8 mouse cellular contexts compared by ENCODE assay signal in genomic region chr19:36918441-36919301, GRCm38 (mm10). TPM values are rescaled to one million over a fixed set of nuclear protein-coding genes. Genes with fewer than 3 reads are reported as not detected.
DNase-seq lines count a peak whose midpoint lies in the region; ATAC-seq and TF ChIP-seq lines count a peak whose summit lies in the region.

No protein-coding gene starts in this region.

- H3K4me2 ChIP-seq in forebrain, embryonic 15.5 days (replicated peaks), result peak overlapping the region; percentile 71
- H3K4me2 ChIP-seq in lung, embryonic 16.5 days (ENCODE audit: low read depth, low read length), result peak overlapping the region; percentile 85

- H3K4me3 ChIP-seq in ES-Bruce4 (ENCODE audit: low read depth, low read length), result peak overlapping the region; percentile 72
- H3K4me3 ChIP-seq in forebrain, embryonic 15.5 days, result peak overlapping the region; percentile 87
- H3K4me3 ChIP-seq in lung, embryonic 16.5 days (ENCODE audit: low read length), result peak overlapping the region; percentile 98

- TF ChIP-seq EP300 in ES-Bruce4 (IDR thresholded peaks at IDR 0.05; ENCODE audit: insufficient read depth, low read depth, low read length), result no peak

- H3K36me3 ChIP-seq in ES-Bruce4 (ENCODE audit: control insufficient read depth, insufficient read depth, low read length, poor library complexity, severe bottlenecking), result no peaks in the 10 kb centered on the region
- no peaks in the 10 kb centered on the region for H3K36me3 ChIP-seq in forebrain, embryonic 15.5 days
- H3K36me3 ChIP-seq in lung, embryonic 16.5 days (ENCODE audit: control insufficient read depth, insufficient read depth, low read length), result no peaks in the 10 kb centered on the region

- peak; percentile 76 for DNase-seq in cerebellum, adult 11 months
- peak; percentile 62 for DNase-seq in heart, postnatal 25 days (ENCODE audit: low spot score)
- peak; percentile 64 to 74 for DNase-seq in layer of hippocampus, adult 8-10 months (ENCODE audit: low spot score in 2 of 2)
- DNase-seq in ovary, postnatal 10 days (ENCODE audit: low spot score), result peak; percentile 62
- peak; percentile 68 for DNase-seq in thymus, postnatal 0 days (ENCODE audit: low spot score)

- WGBS in forebrain, embryonic 15.5 days, result under 1% methylated on average over 84 of the region's 85 CpGs
- under 1% methylated on average over 68 of the region's 85 CpGs for WGBS in lung, embryonic 16.5 days

- no peaks in the 10 kb centered on the region for H3K27me3 ChIP-seq in ES-Bruce4 (ENCODE audit: control insufficient read depth, insufficient read depth, low read length, poor library complexity, severe bottlenecking)
- no peaks in the 10 kb centered on the region for H3K27me3 ChIP-seq in forebrain, embryonic 15.5 days
- H3K27me3 ChIP-seq in lung, embryonic 16.5 days (ENCODE audit: control insufficient read depth, insufficient read depth, low read depth, low read length), result no peaks in the 10 kb centered on the region

- peak overlapping the region; percentile 88 for H3K9ac ChIP-seq in ES-Bruce4 (ENCODE audit: low read depth, poor library complexity, severe bottlenecking)
- H3K9ac ChIP-seq in forebrain, embryonic 15.5 days (replicated peaks), result peak overlapping the region; percentile 73
- peak overlapping the region; percentile 95 for H3K9ac ChIP-seq in lung, embryonic 16.5 days (ENCODE audit: low read length)

- H3K9me3 ChIP-seq in ES-Bruce4 (replicated peaks; ENCODE audit: control insufficient read depth, insufficient read depth, low read length, poor library complexity, severe bottlenecking), result no peaks in the 10 kb centered on the region
- H3K9me3 ChIP-seq in forebrain, embryonic 15.5 days, result no peaks in the 10 kb centered on the region
- H3K9me3 ChIP-seq in lung, embryonic 16.5 days (ENCODE audit: control insufficient read depth, low read length), result no peaks in the 10 kb centered on the region

- no peak for TF ChIP-seq POLR2A in ES-Bruce4 (IDR thresholded peaks at IDR 0.05; ENCODE audit: insufficient read depth, low read length)

- H3K4me1 ChIP-seq in ES-Bruce4 (ENCODE audit: control insufficient read depth, insufficient read depth, low read length), result no peaks in the 10 kb centered on the region
- peaks cover 20% of the 10 kb centered on the region for H3K4me1 ChIP-seq in forebrain, embryonic 15.5 days
- H3K4me1 ChIP-seq in lung, embryonic 16.5 days (replicated peaks; ENCODE audit: control insufficient read depth, insufficient read depth, low read length), result peaks cover 11% of the 10 kb centered on the region

- peak; percentile 92 for ATAC-seq in forebrain, embryonic 15.5 days (replicated peaks)
- peak; percentile 91 for ATAC-seq in lung, embryonic 16.5 days (ENCODE audit: low read depth)

- no peak overlapping the region for H3K27ac ChIP-seq in ES-Bruce4 (ENCODE audit: insufficient read depth, low read length)
- peak overlapping the region; percentile 91 for H3K27ac ChIP-seq in forebrain, embryonic 15.5 days (replicated peaks)
- peak overlapping the region; percentile 97 for H3K27ac ChIP-seq in lung, embryonic 16.5 days (ENCODE audit: low read length)

- no peak for TF ChIP-seq CTCF in ES-Bruce4 (IDR thresholded peaks at IDR 0.05; ENCODE audit: low read depth, low read length)

- intact Hi-C loops in heart, postnatal 25 days (cut with DNase I), result loop anchor here (5.0 kb wide), 1 partner anchor 289 kb away; the partner anchor contains the start of genes Cpeb3 and March5

RNA-seq across cellular contexts. Expression of gene Fgfbp3, which starts 0.7 kb away (rescaled TPM):
- 2.3 and 2.5 TPM in 2 replicates for polyA plus RNA-seq in ES-Bruce4 (2011; ENCODE audit: insufficient read depth, insufficient read length, low read depth, missing spikeins)
- 27.2 and 33.4 TPM in 2 replicates for polyA plus RNA-seq in forebrain, embryonic 15.5 days (2015; fragmentation: Nextera tagmentation; extraction: Ambion mirVana)
- 1 to 10 TPM; 1.7 to 2.3 TPM for total RNA-seq in heart, postnatal 25 days (2021)
- 1 to 10 TPM; 6.0 to 8.2 (median 6.4) TPM for total RNA-seq in layer of hippocampus, adult 8-10 months (2022)
- 5.3 and 5.5 TPM in 2 replicates for polyA plus RNA-seq in lung, embryonic 16.5 days (2015; fragmentation: Nextera tagmentation; extraction: Ambion mirVana)
- 5.2 and 6.5 TPM in 2 replicates for polyA plus RNA-seq in thymus, postnatal 0 days (2015; fragmentation: Nextera tagmentation; extraction: Ambion mirVana)

RNA-seq across cellular contexts. Expression of gene Btaf1, which starts 7.2 kb away (rescaled TPM):
- 46.3 and 49.9 TPM in 2 replicates for polyA plus RNA-seq in ES-Bruce4 (2011; ENCODE audit: insufficient read depth, insufficient read length, low read depth, missing spikeins)
- 10.4 and 11.3 TPM in 2 replicates for polyA plus RNA-seq in forebrain, embryonic 15.5 days (2015; fragmentation: Nextera tagmentation; extraction: Ambion mirVana)
- total RNA-seq in heart, postnatal 25 days (2021), result 10 to 100 TPM; 11.2 to 11.8 TPM
- total RNA-seq in layer of hippocampus, adult 8-10 months (2022), result 10 to 100 TPM; 21.4 to 34.2 (median 25.7) TPM
- polyA plus RNA-seq in lung, embryonic 16.5 days (2015; fragmentation: Nextera tagmentation; extraction: Ambion mirVana), result 9.4 and 10.4 TPM in 2 replicates
- 8.6 and 10.1 TPM in 2 replicates for polyA plus RNA-seq in thymus, postnatal 0 days (2015; fragmentation: Nextera tagmentation; extraction: Ambion mirVana)
